Mouse (Mus musculus): Measurements from ENCODE around the gene Myo1e. TPM values are rescaled to one million over a fixed set of nuclear protein-coding genes. Genes with fewer than 3 reads are reported as not detected.

Gene Myo1e
- polyA plus RNA-seq, 1 experiment from 2014 or later, result 17.6 TPM

DNA sequence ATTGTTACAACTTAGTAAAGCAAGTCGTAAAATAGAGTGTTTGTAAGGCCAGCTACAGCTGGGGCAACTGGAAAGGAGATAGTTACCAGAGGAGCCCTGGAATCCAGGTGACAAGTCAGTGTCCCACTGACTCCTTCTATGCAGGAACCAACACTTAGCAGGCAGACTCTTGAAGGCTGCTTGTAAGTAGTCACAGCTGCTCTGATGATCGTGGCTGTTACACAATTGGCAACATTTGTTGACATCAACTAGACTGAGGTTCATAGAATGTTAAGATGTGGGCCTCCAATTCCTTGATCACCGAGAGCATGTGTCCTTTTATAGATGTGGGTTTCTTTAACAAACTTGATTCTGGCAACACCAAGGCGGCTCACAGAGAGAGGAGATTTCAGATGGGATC is 108.0 kb downstream of the Myo1e start:
- no peak for DNase-seq (ENCODE audit: low spot score)

DNA sequence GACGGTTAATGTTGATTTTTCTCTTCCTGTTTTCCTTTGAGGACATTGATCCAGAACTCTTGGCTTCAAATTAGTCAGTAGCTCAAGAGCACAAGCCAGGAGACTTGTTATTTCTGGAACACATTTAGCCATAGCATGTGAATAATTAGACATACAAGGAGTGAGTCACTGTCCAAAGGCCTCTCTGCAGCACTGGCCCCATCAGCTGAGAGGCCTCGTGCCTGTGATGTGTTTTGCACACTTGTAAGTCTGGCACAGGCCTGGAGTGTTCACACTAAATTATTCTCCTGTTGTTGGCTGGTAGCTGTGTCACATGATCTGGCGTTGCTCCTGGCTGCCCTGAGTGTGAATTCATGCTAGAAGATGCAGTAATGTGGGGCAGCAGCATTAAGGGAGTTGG is 111.5 kb downstream of the Myo1e start:
- 63% methylated on average over 3 of the region's 3 CpGs for WGBS
- Histone ChIP-seq H3K4me3 (no peak overlapping the region), H3K4me1 (peaks cover 31% of the 10 kb centered on the region), H3K36me3 (replicated peaks) (peaks cover 8% of the 10 kb centered on the region; the same call in 1 of the 2 replicates), H3K27me3 (replicated peaks; ENCODE audit: low read depth, poor library complexity, severe bottlenecking) (no peaks in the 10 kb centered on the region), H3K27ac (replicated peaks) (no peak overlapping the region), H3K9me3 (no peaks in the 10 kb centered on the region)
- DNase-seq (ENCODE audit: low spot score), result no peak

More for the DNA sequence above, 108.0 kb downstream of the Myo1e start:
- Histone ChIP-seq H3K27ac (replicated peaks) (no peak overlapping the region), H3K36me3 (replicated peaks) (peaks cover 8% of the 10 kb centered on the region), H3K4me1 (0 out of 2 replicates have a peak, but pooled peaks cover 10% of the 10 kb centered on the region), H3K27me3 (replicated peaks; ENCODE audit: low read depth, poor library complexity, severe bottlenecking) (no peaks in the 10 kb centered on the region), H3K4me3 (no peak overlapping the region), H3K9me3 (no peaks in the 10 kb centered on the region)
- WGBS, result 83% methylated on average over 4 of the region's 4 CpGs

DNA sequence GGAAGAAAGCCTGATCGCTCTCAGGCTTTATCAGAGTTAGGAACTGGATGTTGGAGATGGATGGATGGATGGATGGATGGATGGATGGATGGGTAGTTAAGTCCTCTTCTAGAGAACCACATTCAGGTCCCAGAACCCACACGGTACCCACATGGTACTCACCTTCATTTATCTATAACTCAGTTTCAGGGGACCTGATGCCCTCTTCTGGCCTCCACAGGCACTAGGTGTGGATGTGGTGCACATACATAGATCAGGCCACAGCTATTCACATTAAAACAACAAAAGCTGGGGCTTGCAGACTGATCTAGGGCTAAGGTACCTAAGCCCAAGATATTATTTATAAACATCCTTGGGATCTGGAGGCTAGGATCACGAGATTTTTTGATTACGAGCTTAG is 117.2 kb downstream of the Myo1e start:
- H3K4me3 ChIP-seq, result no peak overlapping the region
- H3K36me3 ChIP-seq (replicated peaks), result peaks cover 31% of the 10 kb centered on the region
- no peak for DNase-seq (ENCODE audit: low spot score)
- peaks cover 29% of the 10 kb centered on the region for H3K4me1 ChIP-seq
- WGBS, result 91% methylated on average over 4 of the region's 4 CpGs
- H3K27ac ChIP-seq (replicated peaks), result no peak overlapping the region
- no peaks in the 10 kb centered on the region for H3K9me3 ChIP-seq
- H3K27me3 ChIP-seq (replicated peaks; ENCODE audit: low read depth, poor library complexity, severe bottlenecking), result no peaks in the 10 kb centered on the region

GRCm38 (mm10) chr9:70325880-70326595 is 118.9 kb downstream of the Myo1e start:
- no peak for DNase-seq (ENCODE audit: low spot score)
- H3K27me3 ChIP-seq (replicated peaks; ENCODE audit: low read depth, poor library complexity, severe bottlenecking), result no peaks in the 10 kb centered on the region
- H3K9me3 ChIP-seq, result no peaks in the 10 kb centered on the region
- H3K4me3 ChIP-seq, result no peak overlapping the region
- peaks cover 21% of the 10 kb centered on the region for H3K4me1 ChIP-seq
- peaks cover 31% of the 10 kb centered on the region for H3K36me3 ChIP-seq (replicated peaks)
- 64% methylated on average over 8 of the region's 8 CpGs for WGBS
- H3K27ac ChIP-seq (replicated peaks), result no peak overlapping the region

GRCm38 (mm10) chr9:70328193-70328841 is 121.2 kb downstream of the Myo1e start:
- no peak for DNase-seq (ENCODE audit: low spot score)
- Histone ChIP-seq H3K4me1 (0 out of 2 replicates have a peak, but pooled peaks cover 7% of the 10 kb centered on the region), H3K9me3 (no peaks in the 10 kb centered on the region), H3K36me3 (replicated peaks) (peaks cover 33% of the 10 kb centered on the region), H3K27me3 (replicated peaks; ENCODE audit: low read depth, poor library complexity, severe bottlenecking) (no peaks in the 10 kb centered on the region), H3K27ac (replicated peaks) (no peak overlapping the region), H3K4me3 (no peak overlapping the region)
- WGBS, result 88% methylated on average over 5 of the region's 5 CpGs

DNA sequence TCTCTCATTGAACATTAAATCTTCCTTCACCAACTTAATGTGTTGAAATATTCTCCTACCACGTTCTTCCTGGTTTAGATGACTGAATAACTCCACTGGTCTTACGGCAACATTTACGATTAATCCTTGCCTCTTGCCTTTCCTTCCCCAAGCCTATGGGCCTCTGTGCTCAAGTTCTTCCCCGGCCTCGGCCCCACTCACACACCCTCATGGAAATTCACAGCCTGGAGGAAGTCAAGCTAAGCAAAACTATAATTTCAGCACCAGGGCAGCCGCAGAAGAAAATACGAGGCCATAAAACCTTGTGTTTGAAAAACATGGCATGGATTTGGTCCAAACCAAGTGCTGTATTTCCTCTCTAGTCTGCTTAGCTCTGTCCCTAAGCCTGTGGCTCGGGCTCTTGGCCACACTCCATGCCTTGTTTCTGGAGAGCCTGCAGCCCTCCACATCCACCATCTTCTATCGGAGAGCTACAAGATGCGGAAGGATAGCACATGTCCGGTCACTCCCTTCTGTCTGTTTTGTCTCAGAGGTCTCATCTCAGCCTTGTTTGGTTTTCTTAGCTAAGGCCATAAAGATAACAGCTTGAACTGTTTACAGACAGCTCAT is 124.7 kb downstream of the Myo1e start:
- no peaks in the 10 kb centered on the region for H3K27me3 ChIP-seq (replicated peaks; ENCODE audit: low read depth, poor library complexity, severe bottlenecking)
- DNase-seq (ENCODE audit: low spot score), result no peak
- no peaks in the 10 kb centered on the region for H3K9me3 ChIP-seq
- H3K27ac ChIP-seq (replicated peaks), result no peak overlapping the region
- H3K36me3 ChIP-seq (replicated peaks), result peaks cover 19% of the 10 kb centered on the region; the same call in 1 of the 2 replicates
- H3K4me3 ChIP-seq, result no peak overlapping the region
- 89% methylated on average over 11 of the region's 11 CpGs for WGBS
- H3K4me1 ChIP-seq, result no peaks in the 10 kb centered on the region

DNA sequence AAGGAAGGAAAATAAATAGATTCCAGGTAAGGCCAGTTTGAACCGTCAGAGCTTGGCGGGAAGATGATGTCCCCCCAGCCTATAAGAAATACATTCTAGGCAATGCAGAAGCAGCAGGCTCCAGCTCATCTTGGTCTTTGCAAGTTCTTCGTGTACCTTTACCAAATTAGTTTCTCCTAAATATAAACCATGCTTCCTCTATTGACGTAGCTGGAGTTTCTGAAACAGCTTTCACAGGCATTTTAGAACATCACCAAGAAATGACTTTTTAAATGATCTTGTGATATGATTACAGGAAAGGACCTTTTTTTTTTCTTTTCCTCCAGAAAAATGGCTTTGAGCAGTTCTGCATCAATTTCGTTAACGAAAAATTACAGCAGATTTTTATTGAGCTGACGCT is 131.2 kb downstream of the Myo1e start:
- no peak overlapping the region for H3K4me3 ChIP-seq
- 94% methylated on average over 7 of the region's 7 CpGs for WGBS
- H3K36me3 ChIP-seq (replicated peaks), result peaks cover 55% of the 10 kb centered on the region
- H3K4me1 ChIP-seq, result no peaks in the 10 kb centered on the region
- no peak for DNase-seq (ENCODE audit: low spot score)
- H3K9me3 ChIP-seq, result no peaks in the 10 kb centered on the region
- H3K27me3 ChIP-seq (replicated peaks; ENCODE audit: low read depth, poor library complexity, severe bottlenecking), result no peaks in the 10 kb centered on the region
- H3K27ac ChIP-seq (replicated peaks), result no peak overlapping the region

GRCm38 (mm10) chr9:70338894-70339293 is 131.7 kb downstream of the Myo1e start:
- no peak for DNase-seq (ENCODE audit: low spot score)
- Histone ChIP-seq H3K36me3 (replicated peaks) (peaks cover 60% of the 10 kb centered on the region), H3K9me3 (no peaks in the 10 kb centered on the region), H3K4me1 (no peaks in the 10 kb centered on the region), H3K4me3 (no peak overlapping the region), H3K27ac (replicated peaks) (no peak overlapping the region), H3K27me3 (replicated peaks; ENCODE audit: low read depth, poor library complexity, severe bottlenecking) (no peaks in the 10 kb centered on the region)

- Histone ChIP-seq H3K4me3 (no peak overlapping the region), H3K9me3 (no peaks in the 10 kb centered on the region), H3K27me3 (replicated peaks; ENCODE audit: low read depth, poor library complexity, severe bottlenecking) (no peaks in the 10 kb centered on the region), H3K36me3 (replicated peaks) (peaks cover 25% of the 10 kb centered on the region), H3K27ac (replicated peaks) (no peak overlapping the region), H3K4me1 (peaks cover 11% of the 10 kb centered on the region)
- DNase-seq (ENCODE audit: low spot score), result no peak
- 91% methylated on average over 2 of the region's 2 CpGs for WGBS
Observed at GRCm38 (mm10) chr9:70349274-70349673, 142.1 kb downstream of the Myo1e start.

DNA sequence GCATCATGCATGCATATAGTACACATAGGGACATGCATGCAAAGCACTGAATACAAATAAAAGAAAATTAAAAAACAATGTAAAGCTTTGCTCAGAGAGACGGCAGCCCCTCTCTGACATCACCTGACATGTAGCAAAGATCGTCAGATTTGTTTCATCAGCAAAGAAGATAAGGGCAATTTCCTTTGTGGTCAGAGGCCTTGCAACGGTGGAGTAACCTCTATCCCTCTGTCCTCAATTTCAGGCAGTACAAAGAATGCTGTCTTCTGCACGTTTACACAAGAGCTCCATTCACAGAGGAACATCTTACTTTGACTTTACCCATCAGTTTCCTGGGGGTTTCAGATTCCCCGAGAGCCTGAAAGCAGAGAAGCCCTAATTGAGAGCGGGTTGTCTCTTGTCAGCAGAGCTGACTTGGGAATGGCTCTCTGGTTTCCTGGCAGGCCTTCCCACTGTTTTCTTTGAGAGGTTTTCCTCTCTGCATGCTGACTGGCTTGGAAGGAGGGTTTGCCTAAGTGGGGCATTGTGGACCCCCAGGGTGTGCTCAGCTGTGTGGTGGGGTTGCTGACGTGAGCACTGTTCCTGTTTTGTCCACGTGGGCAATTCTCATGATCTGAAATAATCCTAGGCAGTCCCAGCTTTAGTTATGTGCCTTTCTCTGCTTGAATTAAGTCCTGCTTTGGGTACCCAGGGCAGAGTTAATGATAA is 144.6 kb downstream of the Myo1e start:
- H3K9me3 ChIP-seq, result no peaks in the 10 kb centered on the region
- 15% methylated on average over 8 of the region's 8 CpGs for WGBS
- peak overlapping the region; percentile 61 for H3K27ac ChIP-seq (replicated peaks)
- H3K36me3 ChIP-seq (replicated peaks), result peaks cover 34% of the 10 kb centered on the region
- peaks cover 11% of the 10 kb centered on the region for H3K4me1 ChIP-seq
- H3K4me3 ChIP-seq, result no peak overlapping the region
- H3K27me3 ChIP-seq (replicated peaks; ENCODE audit: low read depth, poor library complexity, severe bottlenecking), result no peaks in the 10 kb centered on the region
- DNase-seq (ENCODE audit: low spot score), result peak; percentile 48

GRCm38 (mm10) chr9:70356254-70356653 is 149.1 kb downstream of the Myo1e start:
- 47% methylated on average over 8 of the region's 8 CpGs for WGBS

GRCm38 (mm10) chr9:70359402-70360131 is 152.4 kb downstream of the Myo1e start:
- peaks cover 3% of the 10 kb centered on the region; the same call in 1 of the 2 replicates for H3K9me3 ChIP-seq
- no peak overlapping the region for H3K4me3 ChIP-seq
- 98% methylated on average over 2 of the region's 2 CpGs for WGBS
- peaks cover 51% of the 10 kb centered on the region for H3K36me3 ChIP-seq (replicated peaks)
- no peak for DNase-seq (ENCODE audit: low spot score)
- H3K27ac ChIP-seq (replicated peaks), result no peak overlapping the region
- no peaks in the 10 kb centered on the region; the same call in 1 of the 2 replicates for H3K4me1 ChIP-seq
- H3K27me3 ChIP-seq (replicated peaks; ENCODE audit: low read depth, poor library complexity, severe bottlenecking), result no peaks in the 10 kb centered on the region

More at GRCm38 (mm10) chr9:70356254-70356653, 149.1 kb downstream of the Myo1e start:
- Histone ChIP-seq H3K27me3 (replicated peaks; ENCODE audit: low read depth, poor library complexity, severe bottlenecking) (no peaks in the 10 kb centered on the region), H3K4me3 (no peak overlapping the region), H3K9me3 (peaks cover 3% of the 10 kb centered on the region; the same call in 1 of the 2 replicates), H3K27ac (replicated peaks) (no peak overlapping the region), H3K4me1 (peaks cover 9% of the 10 kb centered on the region), H3K36me3 (replicated peaks) (peaks cover 46% of the 10 kb centered on the region)
- DNase-seq (ENCODE audit: low spot score), result peak; percentile 11
